Mouse (Mus musculus): ENCODE measurements around the gene Frrs1. TPM values are rescaled to one million over a fixed set of nuclear protein-coding genes. Genes with fewer than 3 reads are reported as not detected.

Gene Frrs1
- polyA plus RNA-seq, 1 experiment from 2014 or later = 12.7 TPM

DNA sequence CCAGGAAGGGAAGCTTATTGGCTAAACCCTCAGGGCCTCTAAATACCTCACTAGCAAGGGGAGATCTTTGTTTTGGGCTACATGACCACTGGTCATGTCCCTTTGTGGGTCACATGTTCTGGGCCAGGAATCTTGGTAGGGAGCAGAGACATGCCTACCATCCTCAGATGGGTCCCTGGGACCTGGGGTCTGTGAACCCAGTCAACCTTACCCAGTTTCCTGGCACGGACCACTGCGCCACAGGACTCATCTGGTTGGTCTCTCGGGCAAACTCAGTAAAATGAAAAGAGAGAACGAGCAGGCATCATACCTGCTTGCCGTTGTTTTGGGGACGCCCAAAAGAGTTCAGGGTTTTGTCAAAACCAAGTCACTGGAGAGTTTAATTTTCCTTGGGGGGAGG lies 25.0 kb upstream of the Frrs1 start:
- Histone ChIP-seq H3K27ac (no peak overlapping the region), H3K4me1 (peaks cover 3% of the 10 kb centered on the region; the same call in 1 of the 2 replicates), H3K36me3 (no peaks in the 10 kb centered on the region), H3K27me3 (ENCODE audit: low read depth, poor library complexity, severe bottlenecking) (no peaks in the 10 kb centered on the region), H3K4me3 (no peak overlapping the region), H3K9me3 (replicated peaks) (no peaks in the 10 kb centered on the region)
- WGBS = 93% methylated on average over 6 of the region's 6 CpGs
- DNase-seq (ENCODE audit: low spot score) = no peak

DNA sequence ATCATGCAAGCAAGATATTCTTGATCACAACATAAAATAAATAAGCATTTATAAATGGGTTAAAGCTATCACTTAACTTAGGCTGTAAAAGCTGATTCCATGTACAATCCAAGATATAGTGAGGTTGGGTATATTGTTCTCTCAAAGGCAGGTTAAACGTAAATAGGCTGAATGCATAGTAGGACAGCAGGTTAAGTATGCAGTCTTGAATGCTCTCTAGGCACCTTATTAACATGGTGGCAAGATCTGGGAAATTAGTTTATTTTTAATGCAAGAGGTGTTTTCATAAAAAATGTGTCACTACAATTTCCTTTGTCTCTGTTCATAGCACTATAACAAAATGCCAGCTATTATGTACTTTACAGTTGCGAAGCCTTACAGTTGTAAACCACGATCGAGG lies 23.9 kb upstream of the Frrs1 start:
- 83% methylated on average over 4 of the region's 4 CpGs for WGBS
- H3K4me1 ChIP-seq = peaks cover 3% of the 10 kb centered on the region; the same call in 1 of the 2 replicates
- no peaks in the 10 kb centered on the region for H3K36me3 ChIP-seq
- H3K4me3 ChIP-seq = no peak overlapping the region
- no peak for DNase-seq (ENCODE audit: low spot score)
- no peak overlapping the region for H3K27ac ChIP-seq
- no peaks in the 10 kb centered on the region for H3K9me3 ChIP-seq (replicated peaks)
- H3K27me3 ChIP-seq (ENCODE audit: low read depth, poor library complexity, severe bottlenecking) = no peaks in the 10 kb centered on the region

DNA sequence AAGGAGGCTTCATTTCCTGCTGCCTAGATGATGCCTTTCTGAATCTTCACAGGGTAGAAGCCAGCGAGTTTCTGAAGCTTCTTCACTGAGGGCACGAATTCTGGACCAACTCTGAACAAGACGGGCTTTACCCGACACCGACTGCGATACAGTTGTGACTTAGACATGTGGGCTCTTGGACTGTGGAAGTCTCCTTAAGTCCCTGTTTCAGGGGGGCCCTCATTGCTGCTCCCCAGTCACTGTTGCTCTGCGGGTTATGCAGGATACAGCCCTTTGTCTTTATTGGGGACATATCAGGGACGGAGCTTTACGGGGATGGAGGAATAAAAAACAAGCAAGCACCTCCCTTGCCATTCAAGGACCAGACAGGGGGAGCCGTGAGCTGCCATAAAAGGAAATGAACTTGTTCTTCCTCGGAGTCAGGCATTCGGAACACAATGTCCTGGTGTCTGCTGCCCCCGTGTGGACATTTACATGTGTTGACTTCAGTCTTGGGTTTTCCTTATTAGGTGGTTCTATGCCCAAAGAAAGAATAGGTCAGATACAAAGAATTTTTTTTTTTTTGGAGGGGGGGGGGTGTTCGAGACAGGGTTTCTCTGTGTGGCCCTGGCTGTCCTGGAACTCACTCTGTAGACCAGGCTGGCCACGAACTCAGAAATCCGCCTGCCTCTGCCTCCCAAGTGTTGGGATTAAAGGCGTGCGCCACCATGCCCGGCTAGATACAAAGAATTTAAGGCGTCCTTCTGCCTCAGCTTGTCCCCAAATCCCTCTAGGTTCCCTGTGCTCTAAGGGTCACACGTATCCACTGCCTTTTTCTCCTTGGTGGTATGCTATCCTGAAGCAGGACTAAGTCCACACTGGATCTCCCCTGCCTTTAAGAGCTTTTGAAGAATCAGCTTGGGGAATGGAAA lies 23.2 kb upstream of the Frrs1 start:
- Histone ChIP-seq H3K4me1 (peaks cover 3% of the 10 kb centered on the region; the same call in 1 of the 2 replicates), H3K27me3 (ENCODE audit: low read depth, poor library complexity, severe bottlenecking) (no peaks in the 10 kb centered on the region), H3K27ac (peak overlapping the region; percentile 81), H3K9me3 (replicated peaks) (no peaks in the 10 kb centered on the region), H3K4me3 (peak overlapping the region; percentile 47), H3K36me3 (no peaks in the 10 kb centered on the region)
- DNase-seq (ENCODE audit: low spot score) = peak; percentile 91
- WGBS = 28% methylated on average over 21 of the region's 21 CpGs

DNA sequence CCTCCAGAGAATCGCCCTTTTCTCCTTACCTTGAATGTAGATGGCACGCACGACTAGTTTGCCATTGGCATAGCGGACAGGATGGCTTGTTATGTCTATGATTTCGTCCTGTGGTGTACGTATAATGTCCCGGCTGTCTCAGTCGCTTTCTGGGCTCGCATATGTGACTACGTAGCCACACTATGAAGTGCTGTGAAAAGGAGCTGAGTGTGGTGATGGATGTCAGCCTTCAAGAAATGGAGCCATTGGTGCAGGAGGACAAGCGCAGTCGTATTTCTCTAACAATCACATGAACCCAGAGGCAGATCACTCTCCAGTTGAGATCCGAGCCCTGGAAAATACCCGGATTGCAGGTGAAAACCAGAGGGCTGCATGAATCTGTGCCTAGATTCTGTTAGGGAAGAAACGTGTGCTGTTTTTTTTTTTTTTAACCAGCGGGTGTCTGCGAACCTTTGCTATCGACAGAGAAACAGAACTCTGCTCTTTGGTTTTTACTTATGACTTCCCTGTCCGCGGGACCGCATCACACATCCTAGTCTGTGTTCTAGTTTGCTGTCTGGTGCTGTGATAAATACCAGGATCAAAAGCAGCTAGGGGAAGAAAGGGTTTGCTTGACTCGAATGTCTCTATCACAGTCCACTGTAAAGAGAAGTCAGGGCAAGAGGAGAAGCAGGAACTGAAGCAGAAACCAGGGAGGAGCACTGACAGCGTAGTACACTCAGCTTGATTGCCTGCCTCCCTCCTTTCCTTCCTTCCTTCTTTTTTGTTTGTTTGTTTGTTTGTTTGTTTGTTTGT lies 22.4 kb upstream of the Frrs1 start:
- Histone ChIP-seq H3K27me3 (ENCODE audit: low read depth, poor library complexity, severe bottlenecking) (no peaks in the 10 kb centered on the region), H3K4me3 (no peak overlapping the region), H3K36me3 (no peaks in the 10 kb centered on the region), H3K9me3 (replicated peaks) (no peaks in the 10 kb centered on the region), H3K27ac (no peak overlapping the region), H3K4me1 (peaks cover 3% of the 10 kb centered on the region; the same call in 1 of the 2 replicates)
- DNase-seq (ENCODE audit: low spot score) = no peak
- WGBS = 85% methylated on average over 23 of the region's 23 CpGs

DNA sequence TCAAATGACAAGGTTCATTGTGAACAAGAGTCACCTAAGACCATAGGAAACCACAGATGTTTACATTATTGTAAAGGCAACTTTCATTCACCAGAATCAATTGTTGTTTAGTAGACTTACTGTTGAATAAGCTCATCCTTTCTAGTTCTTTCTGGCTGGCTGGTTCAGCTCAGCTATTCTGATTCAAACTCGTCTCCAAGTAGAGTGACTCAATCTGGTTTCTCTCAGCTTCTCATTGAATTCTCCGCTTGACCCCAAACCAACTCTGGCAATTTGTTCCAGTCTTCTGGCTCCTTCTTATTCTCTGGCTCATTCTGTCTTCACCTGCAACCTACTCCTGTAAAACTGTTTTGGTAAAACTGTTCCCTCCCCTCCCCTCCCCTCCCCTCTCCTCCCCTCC lies 18.0 kb upstream of the Frrs1 start:
- Histone ChIP-seq H3K27ac (no peak overlapping the region), H3K27me3 (ENCODE audit: low read depth, poor library complexity, severe bottlenecking) (no peaks in the 10 kb centered on the region), H3K36me3 (no peaks in the 10 kb centered on the region), H3K4me1 (no peaks in the 10 kb centered on the region), H3K4me3 (no peak overlapping the region), H3K9me3 (replicated peaks) (no peaks in the 10 kb centered on the region)
- WGBS = 88% methylated on average over 2 of the region's 2 CpGs
- DNase-seq (ENCODE audit: low spot score) = no peak

- Histone ChIP-seq H3K4me1 (no peaks in the 10 kb centered on the region), H3K9me3 (replicated peaks) (no peaks in the 10 kb centered on the region), H3K27ac (no peak overlapping the region), H3K27me3 (ENCODE audit: low read depth, poor library complexity, severe bottlenecking) (no peaks in the 10 kb centered on the region), H3K4me3 (no peak overlapping the region), H3K36me3 (no peaks in the 10 kb centered on the region)
- DNase-seq (ENCODE audit: low spot score) = no peak
- WGBS = 91% methylated on average over 10 of the region's 10 CpGs
These were observed 14.2 kb upstream of the Frrs1 start for GRCm38 (mm10) chr3:116844880-116845579.

- no peaks in the 10 kb centered on the region for H3K36me3 ChIP-seq
- H3K4me1 ChIP-seq = no peaks in the 10 kb centered on the region
- H3K27me3 ChIP-seq (ENCODE audit: low read depth, poor library complexity, severe bottlenecking) = no peaks in the 10 kb centered on the region
- no peak overlapping the region for H3K27ac ChIP-seq
- no peak overlapping the region for H3K4me3 ChIP-seq
- H3K9me3 ChIP-seq (replicated peaks) = no peaks in the 10 kb centered on the region
- 76% methylated on average over 4 of the region's 4 CpGs for WGBS
- no peak for DNase-seq (ENCODE audit: low spot score)
These were observed 13.2 kb upstream of the Frrs1 start for GRCm38 (mm10) chr3:116846084-116846483.

GRCm38 (mm10) chr3:116848099-116848498 lies 11.2 kb upstream of the Frrs1 start:
- no peaks in the 10 kb centered on the region for H3K4me1 ChIP-seq
- DNase-seq (ENCODE audit: low spot score) = no peak
- H3K9me3 ChIP-seq (replicated peaks) = no peaks in the 10 kb centered on the region
- H3K27me3 ChIP-seq (ENCODE audit: low read depth, poor library complexity, severe bottlenecking) = no peaks in the 10 kb centered on the region
- no peak overlapping the region for H3K27ac ChIP-seq
- H3K4me3 ChIP-seq = no peak overlapping the region
- H3K36me3 ChIP-seq = no peaks in the 10 kb centered on the region
- 91% methylated on average over 1 of the region's 1 CpGs for WGBS

GRCm38 (mm10) chr3:116848936-116849335 lies 10.3 kb upstream of the Frrs1 start:
- 89% methylated on average over 4 of the region's 4 CpGs for WGBS
- H3K36me3 ChIP-seq = no peaks in the 10 kb centered on the region
- H3K4me1 ChIP-seq = no peaks in the 10 kb centered on the region
- no peak for DNase-seq (ENCODE audit: low spot score)
- no peak overlapping the region for H3K27ac ChIP-seq
- H3K4me3 ChIP-seq = no peak overlapping the region
- H3K9me3 ChIP-seq (replicated peaks) = no peaks in the 10 kb centered on the region
- H3K27me3 ChIP-seq (ENCODE audit: low read depth, poor library complexity, severe bottlenecking) = no peaks in the 10 kb centered on the region

GRCm38 (mm10) chr3:116850376-116850775 lies 8.9 kb upstream of the Frrs1 start:
- Histone ChIP-seq H3K27ac (no peak overlapping the region), H3K4me3 (no peak overlapping the region), H3K4me1 (no peaks in the 10 kb centered on the region), H3K27me3 (ENCODE audit: low read depth, poor library complexity, severe bottlenecking) (no peaks in the 10 kb centered on the region), H3K9me3 (replicated peaks) (no peaks in the 10 kb centered on the region), H3K36me3 (no peaks in the 10 kb centered on the region)
- DNase-seq (ENCODE audit: low spot score) = no peak
- WGBS = 95% methylated on average over 1 of the region's 1 CpGs

- Histone ChIP-seq H3K9me3 (replicated peaks) (no peaks in the 10 kb centered on the region), H3K4me1 (no peaks in the 10 kb centered on the region), H3K27ac (no peak overlapping the region), H3K27me3 (ENCODE audit: low read depth, poor library complexity, severe bottlenecking) (no peaks in the 10 kb centered on the region), H3K4me3 (no peak overlapping the region), H3K36me3 (no peaks in the 10 kb centered on the region)
- no peak for DNase-seq (ENCODE audit: low spot score)
- WGBS = 90% methylated on average over 3 of the region's 3 CpGs
These were observed 6.8 kb upstream of the Frrs1 start for GRCm38 (mm10) chr3:116852421-116852820.

DNA sequence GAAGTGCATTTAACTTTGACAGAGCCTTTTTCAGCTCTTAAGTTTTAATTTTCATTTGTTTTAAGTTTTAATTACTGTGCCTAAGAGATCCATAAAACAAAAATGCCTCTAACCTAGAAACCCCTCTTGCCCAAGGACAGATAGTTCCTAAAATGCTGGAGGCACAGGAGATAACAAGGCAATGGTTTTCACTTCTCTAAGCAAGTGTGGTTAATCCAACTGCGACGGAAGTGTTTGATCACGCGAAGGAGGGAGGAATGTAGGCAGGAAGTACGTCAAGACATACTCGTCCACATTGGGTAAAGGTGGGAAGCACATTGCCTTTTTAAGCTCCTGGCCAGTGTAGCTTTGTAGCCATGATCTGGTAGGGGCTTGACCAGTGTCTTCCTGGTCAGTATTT lies 1.7 kb upstream of the Frrs1 start:
- no peak for DNase-seq (ENCODE audit: low spot score)
- Histone ChIP-seq H3K36me3 (no peaks in the 10 kb centered on the region), H3K4me3 (no peak overlapping the region), H3K9me3 (replicated peaks) (no peaks in the 10 kb centered on the region), H3K4me1 (peaks cover 5% of the 10 kb centered on the region), H3K27me3 (ENCODE audit: low read depth, poor library complexity, severe bottlenecking) (no peaks in the 10 kb centered on the region), H3K27ac (no peak overlapping the region)
- WGBS = 81% methylated on average over 6 of the region's 6 CpGs

GRCm38 (mm10) chr3:116859752-116860151 lies 488 bp downstream of the Frrs1 start:
- WGBS = 90% methylated on average over 5 of the region's 5 CpGs
- Histone ChIP-seq H3K27ac (no peak overlapping the region), H3K4me1 (peaks cover 8% of the 10 kb centered on the region), H3K9me3 (replicated peaks) (no peaks in the 10 kb centered on the region), H3K27me3 (ENCODE audit: low read depth, poor library complexity, severe bottlenecking) (no peaks in the 10 kb centered on the region), H3K36me3 (no peaks in the 10 kb centered on the region), H3K4me3 (no peak overlapping the region)
- DNase-seq (ENCODE audit: low spot score) = no peak
